Mouse (Mus musculus) E14TG2a.4 (cell line): Measurements from ENCODE around the gene C1qc.

Experiments
- H3K27me3 ChIP-seq: 2 replicates; pipeline ENCODE4 v1.6.1; 2014; ENCODE audit warnings: low read length, control low read depth; ENCODE audit not compliant: insufficient read depth
- H3K36me3 ChIP-seq: 2 replicates; pipeline ENCODE4 v1.6.1; 2014; ENCODE audit warnings: low read length, control low read depth; ENCODE audit not compliant: insufficient read depth
- H3K4me1 ChIP-seq: replicated peaks from 2 replicates; pipeline ENCODE4 v1.6.1; 2014; ENCODE audit warnings: low read depth, low read length, control low read depth
- H3K4me3 ChIP-seq: replicated peaks from 2 replicates; pipeline ENCODE4 v1.5.1; 2014; ENCODE audit warnings: mild to moderate bottlenecking, low read length
- H3K9me3 ChIP-seq: 2 replicates; pipeline ENCODE4 v1.6.1; 2014; ENCODE audit warnings: low read length, control low read depth
- CTCF ChIP-seq: conservative IDR thresholded peaks from 2 replicates; pipeline ENCODE4 v1.5.1; 2014; ENCODE audit warnings: low read length
- NANOG ChIP-seq: IDR thresholded peaks from 2 replicates; pipeline ENCODE4 v1.6.1; 2014; ENCODE audit warnings: borderline replicate concordance, low read length, mixed read lengths
- POU5F1 ChIP-seq: IDR thresholded peaks from 2 replicates; pipeline ENCODE4 v1.6.1; 2014; ENCODE audit warnings: low read length, borderline replicate concordance

Gene C1qc

GRCm38 (mm10) chr4:136892811-136893210, at the start of gene C1qc:
Gene C1qc (minus strand): TSS chr4:136893065.
- Histone ChIP-seq H3K4me3 (no peak within 1 kb of the TSS), H3K36me3 (no peaks in the 10 kb centered on the region), H3K4me1 (peaks cover 31% of the 10 kb centered on the region), H3K27me3 (peaks cover 47% of the 10 kb centered on the region), H3K9me3 (no peaks in the 10 kb centered on the region)
- TF ChIP-seq CTCF: no peak
- TF ChIP-seq POU5F1: no peak
- no peak for TF ChIP-seq NANOG

- peaks cover 27% of the 10 kb centered on the region for H3K4me1 ChIP-seq
- TF ChIP-seq CTCF (no peak), NANOG (no peak), POU5F1 (no peak)
Measured at GRCm38 (mm10) chr4:136937935-136938334, 45.1 kb upstream of the C1qc start.

GRCm38 (mm10) chr4:136937344-136937743, 44.5 kb upstream of the C1qc start:
- Histone ChIP-seq H3K9me3 (no peaks in the 10 kb centered on the region), H3K27me3 (peaks cover 82% of the 10 kb centered on the region), H3K36me3 (no peaks in the 10 kb centered on the region), H3K4me3 (no peak overlapping the region), H3K4me1 (peaks cover 22% of the 10 kb centered on the region)
- TF ChIP-seq POU5F1: no peak
- TF ChIP-seq CTCF: no peak
- no peak for TF ChIP-seq NANOG

More at GRCm38 (mm10) chr4:136937935-136938334, 45.1 kb upstream of the C1qc start:
- Histone ChIP-seq H3K36me3 (no peaks in the 10 kb centered on the region), H3K9me3 (no peaks in the 10 kb centered on the region), H3K27me3 (peaks cover 82% of the 10 kb centered on the region), H3K4me3 (no peak overlapping the region)

GRCm38 (mm10) chr4:136934746-136935613, 42.1 kb upstream of the C1qc start:
- Histone ChIP-seq H3K27me3 (peaks cover 81% of the 10 kb centered on the region), H3K36me3 (no peaks in the 10 kb centered on the region), H3K4me3 (peak overlapping the region; percentile 35), H3K9me3 (no peaks in the 10 kb centered on the region), H3K4me1 (peaks cover 39% of the 10 kb centered on the region)
- TF ChIP-seq NANOG (no peak), CTCF (no peak), POU5F1 (no peak)

DNA sequence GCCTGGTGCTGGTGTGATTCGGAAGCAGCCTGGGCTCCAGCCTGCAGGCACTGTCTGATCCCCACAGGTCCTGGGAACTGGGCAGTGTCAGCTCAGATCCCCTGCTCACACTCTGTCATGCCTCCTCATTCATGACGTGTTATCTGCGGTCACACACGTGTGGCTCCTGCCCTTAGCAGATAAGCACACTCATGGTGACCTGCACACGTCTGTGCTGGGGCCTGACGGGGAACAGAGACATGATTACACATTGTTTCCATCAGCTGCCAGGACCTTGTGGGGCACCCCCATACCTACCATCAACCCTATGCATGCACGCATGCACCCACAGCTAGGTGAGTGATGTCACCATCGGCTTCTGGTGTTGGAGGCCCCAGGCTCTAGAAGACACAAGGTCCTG, 37.6 kb upstream of the C1qc start:
- Histone ChIP-seq H3K36me3 (no peaks in the 10 kb centered on the region), H3K27me3 (peaks cover 52% of the 10 kb centered on the region), H3K9me3 (no peaks in the 10 kb centered on the region), H3K4me1 (peaks cover 49% of the 10 kb centered on the region), H3K4me3 (peak overlapping the region; percentile 75; the same call in 1 of the 2 replicates)
- TF ChIP-seq CTCF (no peak), NANOG (no peak), POU5F1 (no peak)

DNA sequence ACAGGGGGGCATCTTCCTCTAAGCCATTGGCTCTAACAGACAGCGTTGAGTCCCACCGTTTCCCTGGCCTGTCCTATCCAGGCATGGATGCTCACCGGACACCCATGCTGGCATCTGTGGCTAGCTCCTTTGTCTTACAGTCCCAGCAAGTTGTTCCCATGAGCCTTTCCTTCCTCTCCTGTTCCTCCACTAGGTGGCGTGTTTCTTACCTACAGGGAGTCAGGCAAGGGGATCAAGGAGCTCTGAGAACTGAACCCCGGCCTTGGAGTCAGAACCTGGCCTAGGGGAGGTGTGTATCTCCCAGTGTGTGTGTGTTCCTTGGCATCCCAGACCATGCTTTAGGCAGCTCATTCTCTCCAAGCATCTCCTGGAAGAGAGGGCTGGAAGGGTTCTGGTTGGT, 36.1 kb upstream of the C1qc start:
- H3K4me3 ChIP-seq: no peak overlapping the region
- H3K36me3 ChIP-seq: no peaks in the 10 kb centered on the region
- peaks cover 47% of the 10 kb centered on the region for H3K27me3 ChIP-seq
- no peaks in the 10 kb centered on the region for H3K9me3 ChIP-seq
- H3K4me1 ChIP-seq: peaks cover 34% of the 10 kb centered on the region
- TF ChIP-seq CTCF (peak; percentile 77), POU5F1 (no peak)

- Histone ChIP-seq H3K9me3 (no peaks in the 10 kb centered on the region), H3K36me3 (no peaks in the 10 kb centered on the region), H3K27me3 (peaks cover 43% of the 10 kb centered on the region), H3K4me3 (no peak overlapping the region), H3K4me1 (peaks cover 20% of the 10 kb centered on the region)
- TF ChIP-seq POU5F1: no peak
- TF ChIP-seq NANOG: no peak
- no peak for TF ChIP-seq CTCF
Measured at GRCm38 (mm10) chr4:136925804-136926203, 32.9 kb upstream of the C1qc start.

DNA sequence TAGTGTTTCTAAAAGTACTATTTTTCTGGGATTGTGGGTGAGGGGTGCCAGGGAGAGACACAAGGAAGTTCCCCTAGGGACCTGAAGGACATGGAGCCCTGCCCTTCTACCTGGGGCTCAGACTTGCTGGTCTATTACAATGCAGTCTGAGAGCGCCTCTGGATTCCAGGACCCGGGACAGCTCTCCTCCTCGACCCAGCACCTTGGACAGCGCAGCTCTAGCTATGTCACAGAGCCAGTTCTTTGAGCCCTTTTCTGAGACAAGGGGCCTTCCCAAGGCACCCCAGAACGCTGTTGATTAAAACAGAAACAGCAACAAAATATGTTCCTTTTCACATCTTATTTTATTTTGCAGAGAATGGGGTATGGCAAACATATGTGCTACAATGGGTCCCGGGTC, 31.7 kb upstream of the C1qc start:
- Histone ChIP-seq H3K4me1 (peaks cover 16% of the 10 kb centered on the region), H3K27me3 (peaks cover 45% of the 10 kb centered on the region), H3K4me3 (no peak overlapping the region), H3K36me3 (no peaks in the 10 kb centered on the region), H3K9me3 (no peaks in the 10 kb centered on the region)
- TF ChIP-seq NANOG (no peak), POU5F1 (no peak), CTCF (no peak)
